Mouse (Mus musculus): ENCODE measurements around the gene Socs2.

Gene Socs2

GRCm38 (mm10) chr10:95419726-95420125 lies 2.7 kb upstream of the Socs2 start:
- no peak for DNase-seq

GRCm38 (mm10) chr10:95418631-95419030 lies 1.7 kb upstream of the Socs2 start:
- DNase-seq = no peak

- DNase-seq = peak; percentile 97
Measured at GRCm38 (mm10) chr10:95417496-95418236, 686 bp upstream of the Socs2 start.

- no peak for DNase-seq
Measured at GRCm38 (mm10) chr10:95416361-95416684, 657 bp downstream of the Socs2 start.

GRCm38 (mm10) chr10:95415533-95416360 lies 1.2 kb downstream of the Socs2 start:
- peak; percentile 98 for DNase-seq

GRCm38 (mm10) chr10:95415159-95415532 lies 1.8 kb downstream of the Socs2 start:
- no peak for DNase-seq

GRCm38 (mm10) chr10:95414316-95415158 lies 2.4 kb downstream of the Socs2 start:
- DNase-seq = peak; percentile 96

- no peak for DNase-seq
Measured at GRCm38 (mm10) chr10:95411139-95411538, 5.8 kb downstream of the Socs2 start.

GRCm38 (mm10) chr10:95410709-95411108 lies 6.3 kb downstream of the Socs2 start:
- DNase-seq = no peak

GRCm38 (mm10) chr10:95410209-95410608 lies 6.8 kb downstream of the Socs2 start:
- DNase-seq = no peak

GRCm38 (mm10) chr10:95409149-95409548 lies 7.8 kb downstream of the Socs2 start:
- DNase-seq = no peak

GRCm38 (mm10) chr10:95408487-95408886 lies 8.5 kb downstream of the Socs2 start:
- DNase-seq = peak; percentile 92

GRCm38 (mm10) chr10:95407541-95408160 lies 9.3 kb downstream of the Socs2 start:
- no peak for DNase-seq

GRCm38 (mm10) chr10:95404774-95405173 lies 12.2 kb downstream of the Socs2 start:
- DNase-seq = peak; percentile 75

GRCm38 (mm10) chr10:95399689-95400354 lies 17.2 kb downstream of the Socs2 start:
- DNase-seq = peak; percentile 91

GRCm38 (mm10) chr10:95398489-95398888 lies 18.5 kb downstream of the Socs2 start:
- peak; percentile 96 for DNase-seq

GRCm38 (mm10) chr10:95397191-95397835 lies 19.7 kb downstream of the Socs2 start:
- peak; percentile 89 for DNase-seq

- DNase-seq = peak; percentile 95
Measured at GRCm38 (mm10) chr10:95396356-95396755, 20.6 kb downstream of the Socs2 start.

- peak; percentile 85 for DNase-seq
Measured at GRCm38 (mm10) chr10:95394819-95395812, 21.9 kb downstream of the Socs2 start.

GRCm38 (mm10) chr10:95392073-95392472 lies 24.9 kb downstream of the Socs2 start:
- no peak for DNase-seq
